Mouse (Mus musculus): Measurements from ENCODE around the gene Hist1h2bp.
A peak's percentile ranks its signal among the peaks of the same experiment; 100 is the strongest.
"Not testable (repeated sequence)": the region's sequence is repeated elsewhere in the genome, so short reads cannot be mapped to it uniquely, and the experiment has no call there.

The Hist1h2bp gene

DNA sequence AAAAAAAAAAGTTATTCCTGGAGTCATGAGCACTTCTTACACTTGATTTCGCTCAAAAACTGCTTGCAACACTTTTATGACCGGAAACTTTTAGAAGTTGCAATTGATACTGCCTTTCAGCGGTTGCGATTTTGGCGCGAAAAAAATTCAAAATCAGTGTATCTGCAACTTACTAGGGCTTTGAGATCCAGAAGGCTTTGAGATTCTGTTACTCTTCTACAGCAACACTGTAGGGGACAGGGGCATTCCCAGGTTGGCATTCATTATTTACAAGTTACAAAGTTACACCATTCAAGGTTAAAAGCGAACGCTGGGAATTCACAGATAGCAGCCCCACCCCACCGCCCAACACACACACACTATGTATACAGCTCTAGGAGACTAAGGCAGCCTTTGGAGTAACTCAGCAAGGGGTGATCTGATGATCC is 3.5 kb upstream of the Hist1h2bp start:
- peak; percentile 50 for DNase-seq (ENCODE audit: low spot score)

DNA sequence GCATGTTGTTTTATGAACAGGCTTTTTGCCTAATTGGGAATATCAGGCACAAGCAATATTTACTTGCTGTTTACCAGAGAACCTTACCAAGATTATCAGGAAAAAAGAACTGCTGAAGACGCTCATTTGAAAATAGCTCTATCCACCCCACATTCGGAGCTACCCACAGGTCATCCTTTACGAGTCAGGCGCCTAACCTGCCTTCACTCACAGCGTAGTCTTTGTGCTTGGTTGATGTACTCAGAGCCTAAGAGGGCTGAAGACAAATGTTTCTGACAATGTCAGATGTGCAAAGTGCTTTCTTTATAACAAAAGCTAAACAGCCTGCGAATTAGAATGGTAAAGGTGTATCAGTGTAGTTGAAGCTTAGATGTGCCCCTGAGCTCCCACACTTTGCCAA is 3.0 kb upstream of the Hist1h2bp start:
- no peak for DNase-seq (ENCODE audit: low spot score)

GRCm38 (mm10) chr13:21786189-21786898 is 917 bp upstream of the Hist1h2bp start:
- DNase-seq (ENCODE audit: low spot score), result no peak

DNA sequence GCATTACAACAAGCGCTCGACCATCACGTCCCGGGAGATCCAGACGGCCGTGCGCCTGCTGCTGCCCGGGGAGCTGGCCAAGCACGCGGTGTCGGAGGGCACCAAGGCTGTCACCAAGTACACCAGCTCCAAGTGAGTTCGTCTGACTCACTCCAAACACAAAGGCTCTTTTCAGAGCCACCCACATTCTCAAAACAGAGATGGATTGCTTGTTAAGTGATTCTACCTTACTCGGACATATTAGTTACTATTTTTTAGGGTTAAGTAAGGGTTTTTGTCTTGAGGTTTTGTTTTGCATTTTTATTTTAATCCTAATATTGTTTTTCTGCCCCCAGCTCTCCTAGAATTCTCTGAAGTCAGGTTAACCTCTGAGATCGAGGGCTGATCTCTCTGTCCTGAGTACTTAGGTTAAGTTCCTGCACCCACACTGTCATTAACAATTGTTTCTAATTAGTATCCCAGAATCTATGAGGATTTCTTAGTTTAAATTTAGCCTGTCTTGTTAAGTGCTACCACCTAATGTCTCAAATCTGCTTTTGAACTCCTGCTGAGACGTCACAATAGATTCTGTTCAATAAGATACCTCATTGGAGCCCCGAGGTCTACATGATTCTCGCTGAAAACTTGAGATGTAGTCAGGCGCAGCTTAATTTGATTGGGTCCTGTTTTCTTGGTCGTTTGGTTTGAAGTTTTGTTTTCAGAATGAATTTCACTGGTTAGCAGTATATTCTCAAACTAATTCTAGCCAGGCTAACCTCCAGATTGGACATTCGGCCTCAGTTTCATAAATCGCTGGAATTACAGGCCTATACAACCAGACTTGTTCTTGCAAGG is 716 bp downstream of the Hist1h2bp start:
- DNase-seq (ENCODE audit: low spot score), result no peak

DNA sequence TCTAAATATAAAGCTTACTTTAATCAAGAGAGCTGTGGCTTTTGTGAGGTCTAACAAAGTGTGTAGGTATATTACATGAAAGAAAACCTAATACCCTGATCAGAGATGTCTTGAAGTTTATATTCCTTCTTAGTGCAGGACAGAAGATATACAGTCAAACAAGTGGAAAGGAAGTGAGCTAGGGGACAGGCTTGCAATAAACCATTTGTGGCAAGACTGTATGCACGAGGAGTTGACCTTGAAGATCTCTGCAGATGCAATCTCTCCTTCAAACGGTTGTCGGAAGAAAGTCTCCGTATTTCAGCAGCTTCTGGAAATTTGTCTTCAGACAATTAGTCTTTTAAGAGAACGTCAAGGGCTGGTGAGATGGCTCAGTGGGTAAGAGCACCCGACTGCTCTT is 2.7 kb downstream of the Hist1h2bp start:
- no peak for DNase-seq (ENCODE audit: low spot score)

DNA sequence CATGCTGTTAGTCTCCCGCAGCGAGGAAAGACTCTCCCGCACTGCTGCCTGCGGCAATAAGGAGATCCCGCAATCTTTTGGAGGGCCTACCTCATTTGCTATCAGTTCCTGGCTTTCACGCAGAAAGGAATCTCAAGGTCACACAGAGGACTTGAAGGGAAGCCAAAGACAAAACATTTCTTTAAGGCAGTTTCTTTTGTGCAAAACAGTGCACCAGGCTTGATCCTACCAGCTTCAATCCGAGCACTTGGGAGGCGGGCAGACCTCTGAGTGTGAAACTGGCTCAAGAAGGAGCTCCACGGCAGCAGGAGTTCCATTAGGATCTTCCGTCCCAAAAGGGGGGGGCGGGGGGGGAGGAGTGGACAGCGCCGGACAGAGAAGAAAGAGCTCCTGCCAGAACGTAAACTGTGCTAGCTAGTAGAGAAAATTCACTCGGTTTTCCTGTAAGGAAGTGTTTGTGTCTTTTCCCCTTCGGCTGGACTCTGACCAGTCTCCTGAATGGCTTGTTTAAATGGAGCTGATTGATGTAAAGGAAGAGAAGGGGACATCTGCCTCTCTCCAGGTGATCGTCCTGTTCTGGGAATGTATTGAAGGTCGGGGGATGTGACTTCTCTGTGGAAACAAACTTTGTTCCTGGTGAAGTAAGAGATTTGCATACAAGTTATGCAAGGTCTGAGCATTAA is 3.5 kb downstream of the Hist1h2bp start:
- DNase-seq (ENCODE audit: low spot score), result no peak

DNA sequence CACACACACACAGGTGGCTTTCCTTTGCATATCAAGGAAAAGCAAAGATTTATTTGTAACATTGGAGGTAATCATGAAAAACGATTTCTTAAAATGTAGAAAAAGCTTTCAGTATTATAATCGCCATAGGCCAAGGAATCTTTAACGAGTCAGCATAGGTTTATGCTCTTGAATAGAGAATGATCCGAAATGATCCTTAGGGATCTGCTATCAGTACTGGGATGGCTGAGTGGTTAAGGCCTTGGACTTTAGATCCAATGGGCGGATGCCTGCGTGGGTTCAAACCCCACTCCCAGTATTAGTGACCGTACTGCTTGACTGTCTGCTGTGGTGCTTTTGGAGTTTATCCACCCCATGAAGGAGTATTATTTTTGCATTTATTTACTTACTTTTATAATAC is 8.3 kb downstream of the Hist1h2bp start:
- no peak for DNase-seq (ENCODE audit: low spot score)

DNA sequence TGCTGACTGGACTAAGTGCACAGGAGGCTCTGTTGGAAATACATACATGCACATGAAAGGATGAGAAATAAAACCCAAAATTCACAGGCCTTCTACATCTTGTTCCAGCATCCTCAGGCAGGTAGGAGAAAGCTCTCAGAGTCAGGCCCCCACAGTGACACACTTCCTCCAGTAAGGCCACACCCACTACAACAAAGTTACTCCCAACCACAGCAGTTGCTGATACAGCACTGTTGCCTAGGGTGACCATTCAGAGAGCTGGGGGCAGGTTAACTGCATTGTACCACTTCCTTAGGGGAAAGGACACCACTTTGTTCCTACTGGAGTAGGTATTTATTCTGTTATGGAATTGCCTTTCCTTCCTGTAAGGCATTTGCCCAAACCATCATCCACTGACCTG is 9.9 kb downstream of the Hist1h2bp start:
- not testable (repeated sequence) for DNase-seq (ENCODE audit: low spot score)

GRCm38 (mm10) chr13:21803058-21803457 is 15.8 kb downstream of the Hist1h2bp start:
- DNase-seq (ENCODE audit: low spot score), result not testable (repeated sequence)

DNA sequence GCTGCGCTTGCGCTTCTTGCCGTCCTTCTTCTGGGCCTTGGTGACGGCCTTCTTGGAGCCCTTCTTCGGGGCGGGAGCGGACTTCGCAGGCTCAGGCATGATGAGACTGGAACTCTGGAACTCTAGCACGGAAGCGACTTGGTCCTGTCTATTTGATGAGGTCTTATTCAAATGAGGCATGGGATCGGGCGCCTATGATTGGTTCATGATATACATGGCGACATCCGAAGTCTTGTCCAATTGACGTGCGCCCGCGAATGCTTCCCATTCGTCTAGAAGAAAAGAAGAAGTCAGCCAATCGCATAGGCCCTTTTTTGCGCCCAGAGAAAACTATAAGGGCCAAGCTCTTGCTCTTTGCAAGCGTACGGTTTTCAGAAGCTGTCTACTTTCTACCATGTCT is 22.8 kb downstream of the Hist1h2bp start, which contains the start of the genes Hist1h2bq and Hist1h2ao:
TSS of gene Hist1h2bq (minus strand) at position 125 of the 400 bp plus-strand sequence.
TSS of gene Hist1h2ao (plus strand) at position 393 of the 400 bp plus-strand sequence.
- DNase-seq (ENCODE audit: low spot score), result not testable (repeated sequence)

- not testable (repeated sequence) for DNase-seq (ENCODE audit: low spot score)
Measured at GRCm38 (mm10) chr13:21811074-21811473, 23.8 kb downstream of the Hist1h2bp start.

DNA sequence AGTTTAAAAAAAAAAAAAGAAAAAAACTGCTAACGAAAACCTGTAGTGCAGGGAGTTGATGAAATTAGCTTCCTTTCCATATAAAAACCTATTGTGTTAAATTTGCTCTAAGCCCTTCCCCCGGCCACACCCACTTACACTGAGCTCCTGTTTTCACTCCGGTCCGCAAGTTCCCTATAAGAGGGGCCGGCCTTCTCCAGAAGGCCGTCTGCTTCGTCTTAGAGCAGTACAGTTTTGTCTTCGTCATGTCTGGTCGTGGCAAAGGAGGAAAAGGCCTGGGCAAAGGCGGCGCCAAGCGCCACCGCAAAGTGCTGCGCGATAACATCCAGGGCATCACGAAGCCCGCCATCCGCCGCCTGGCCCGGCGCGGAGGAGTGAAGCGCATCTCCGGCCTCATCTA is 24.3 kb downstream of the Hist1h2bp start, which contains the start of gene Hist1h4m:
TSS of gene Hist1h4m (plus strand) at position 208 of the 400 bp plus-strand sequence.
- DNase-seq (ENCODE audit: low spot score), result peak; percentile 54

DNA sequence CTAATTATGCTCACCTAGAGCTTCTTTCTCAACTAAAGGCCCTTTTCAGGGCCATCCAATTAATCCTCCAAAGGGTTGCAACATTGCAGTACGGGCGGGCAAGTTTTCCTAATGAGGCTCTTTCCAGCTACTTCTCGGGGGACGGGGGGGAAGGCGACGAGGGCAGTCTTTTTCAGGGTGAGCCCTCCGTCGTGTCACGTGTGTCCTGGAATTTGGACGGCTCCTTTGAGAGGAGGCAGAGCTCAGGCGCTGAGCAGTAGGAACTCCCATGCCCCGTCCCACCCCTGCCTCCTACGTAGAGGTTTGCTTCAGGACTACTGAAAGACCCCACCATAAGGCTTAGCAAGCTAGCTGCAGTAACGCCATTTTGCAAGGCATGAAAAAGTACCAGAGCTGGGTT is 24.8 kb downstream of the Hist1h2bp start:
- DNase-seq (ENCODE audit: low spot score), result not testable (repeated sequence)

DNA sequence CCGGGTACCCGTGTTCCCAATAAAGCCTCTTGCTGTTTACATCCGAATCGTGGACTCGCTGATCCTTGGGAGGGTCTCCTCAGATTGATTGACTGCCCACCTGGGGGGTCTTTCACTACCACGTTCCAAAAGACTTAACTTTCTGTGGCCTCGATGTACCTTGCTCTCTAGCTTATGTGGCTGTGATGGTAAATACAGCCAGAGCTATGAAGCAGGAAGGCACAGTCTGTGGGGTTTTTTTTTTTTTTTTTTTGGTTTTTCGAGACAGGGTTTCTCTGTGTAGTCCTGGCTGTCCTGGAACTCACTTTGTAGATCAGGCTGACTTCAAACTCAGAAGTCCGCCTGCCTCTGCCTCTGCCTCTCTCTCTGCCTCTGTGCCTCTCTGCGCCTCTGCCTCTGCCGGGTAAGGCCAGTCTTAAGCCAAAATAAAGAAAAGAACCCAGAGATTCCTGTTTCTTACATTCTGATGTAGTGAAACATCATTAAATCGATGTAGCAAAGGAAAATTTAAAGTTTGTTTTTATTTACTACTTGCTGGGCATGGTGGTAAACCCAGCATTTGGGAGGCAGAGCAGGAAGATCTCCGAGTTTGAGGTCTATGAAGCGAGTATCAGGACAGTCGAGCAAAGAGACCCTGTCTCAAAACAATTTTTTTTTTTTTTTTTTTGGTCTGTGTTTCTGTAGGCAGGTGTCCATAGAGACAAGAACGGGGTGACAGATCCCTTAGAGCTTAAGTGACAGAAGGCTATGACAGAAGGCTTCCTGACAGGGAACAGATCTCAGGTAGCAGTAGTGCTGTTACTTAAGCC is 33.0 kb downstream of the Hist1h2bp start:
- not testable (repeated sequence) for DNase-seq (ENCODE audit: low spot score)

DNA sequence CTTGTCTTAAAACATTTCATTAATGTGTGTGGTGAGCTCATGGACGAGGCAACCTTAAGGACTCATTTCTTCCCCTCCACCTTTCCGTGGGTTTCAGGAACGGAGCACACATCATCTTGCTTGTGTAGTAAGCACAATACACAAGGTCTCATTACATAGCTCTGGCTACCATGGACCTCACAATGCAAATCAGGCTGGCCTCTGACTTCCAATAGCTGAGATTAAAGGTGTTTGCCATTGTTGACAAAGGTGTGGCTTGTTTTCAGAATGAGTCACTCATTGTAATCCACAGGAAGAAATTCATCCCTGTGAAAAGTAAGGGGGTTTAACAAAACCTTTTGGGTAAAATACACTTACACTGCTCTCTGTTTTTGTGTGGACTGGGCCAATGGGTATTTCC is 41.2 kb downstream of the Hist1h2bp start:
- no peak for DNase-seq (ENCODE audit: low spot score)

- no peak for DNase-seq (ENCODE audit: low spot score)
Measured at GRCm38 (mm10) chr13:21830344-21830743, 43.1 kb downstream of the Hist1h2bp start.

DNA sequence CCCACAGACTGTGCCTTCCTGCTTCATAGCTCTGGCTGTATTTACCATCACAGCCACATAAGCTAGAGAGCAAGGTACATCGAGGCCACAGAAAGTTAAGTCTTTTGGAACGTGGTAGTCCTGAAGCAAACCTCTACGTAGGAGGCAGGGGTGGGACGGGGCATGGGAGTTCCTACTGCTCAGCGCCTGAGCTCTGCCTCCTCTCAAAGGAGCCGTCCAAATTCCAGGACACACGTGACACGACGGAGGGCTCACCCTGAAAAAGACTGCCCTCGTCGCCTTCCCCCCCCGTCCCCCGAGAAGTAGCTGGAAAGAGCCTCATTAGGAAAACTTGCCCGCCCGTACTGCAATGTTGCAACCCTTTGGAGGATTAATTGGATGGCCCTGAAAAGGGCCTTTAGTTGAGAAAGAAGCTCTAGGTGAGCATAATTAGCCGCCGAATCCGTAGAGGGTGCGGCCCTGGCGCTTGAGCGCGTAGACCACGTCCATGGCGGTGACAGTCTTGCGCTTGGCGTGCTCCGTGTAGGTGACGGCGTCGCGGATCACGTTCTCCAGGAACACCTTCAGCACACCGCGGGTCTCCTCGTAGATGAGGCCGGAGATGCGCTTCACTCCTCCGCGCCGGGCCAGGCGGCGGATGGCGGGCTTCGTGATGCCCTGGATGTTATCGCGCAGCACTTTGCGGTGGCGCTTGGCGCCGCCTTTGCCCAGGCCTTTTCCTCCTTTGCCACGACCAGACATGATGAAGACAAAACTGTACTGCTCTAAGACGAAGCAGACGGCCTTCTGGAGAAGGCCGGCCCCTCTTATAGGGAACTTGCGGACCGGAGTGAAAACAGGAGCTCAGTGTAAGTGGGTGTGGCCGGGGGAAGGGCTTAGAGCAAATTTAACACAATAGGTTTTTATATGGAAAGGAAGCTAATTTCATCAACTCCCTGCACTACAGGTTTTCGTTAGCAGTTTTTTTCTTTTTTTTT is 44.4 kb downstream of the Hist1h2bp start, which contains the start of gene Hist1h4n:
TSS of gene Hist1h4n (minus strand) at position 779 of the 977 bp plus-strand sequence.
- DNase-seq (ENCODE audit: low spot score), result peak; percentile 35

DNA sequence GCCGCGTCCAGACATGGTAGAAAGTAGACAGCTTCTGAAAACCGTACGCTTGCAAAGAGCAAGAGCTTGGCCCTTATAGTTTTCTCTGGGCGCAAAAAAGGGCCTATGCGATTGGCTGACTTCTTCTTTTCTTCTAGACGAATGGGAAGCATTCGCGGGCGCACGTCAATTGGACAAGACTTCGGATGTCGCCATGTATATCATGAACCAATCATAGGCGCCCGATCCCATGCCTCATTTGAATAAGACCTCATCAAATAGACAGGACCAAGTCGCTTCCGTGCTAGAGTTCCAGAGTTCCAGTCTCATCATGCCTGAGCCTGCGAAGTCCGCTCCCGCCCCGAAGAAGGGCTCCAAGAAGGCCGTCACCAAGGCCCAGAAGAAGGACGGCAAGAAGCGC is 46.2 kb downstream of the Hist1h2bp start, which contains the start of the genes Hist1h2ap and Hist1h2br:
TSS of gene Hist1h2ap (minus strand) at position 47 of the 400 bp plus-strand sequence.
TSS of gene Hist1h2br (plus strand) at position 283 of the 400 bp plus-strand sequence.
- not testable (repeated sequence) for DNase-seq (ENCODE audit: low spot score)
